Mouse (Mus musculus) ES-E14 (cell line): ENCODE measurements around the gene Nr2f1.

Experiments used
- ZC3H11A ChIP-seq: IDR thresholded peaks from 2 replicates; pipeline ENCODE4 v1.6.1; 2012; ENCODE audit warnings: low read depth, mild to moderate bottlenecking, inconsistent platforms, low read length, borderline replicate concordance
- ZNF384 ChIP-seq: IDR thresholded peaks from 2 replicates; pipeline ENCODE4 v1.6.1; 2012; ENCODE audit warnings: low read depth, low read length, inconsistent platforms

DNA sequence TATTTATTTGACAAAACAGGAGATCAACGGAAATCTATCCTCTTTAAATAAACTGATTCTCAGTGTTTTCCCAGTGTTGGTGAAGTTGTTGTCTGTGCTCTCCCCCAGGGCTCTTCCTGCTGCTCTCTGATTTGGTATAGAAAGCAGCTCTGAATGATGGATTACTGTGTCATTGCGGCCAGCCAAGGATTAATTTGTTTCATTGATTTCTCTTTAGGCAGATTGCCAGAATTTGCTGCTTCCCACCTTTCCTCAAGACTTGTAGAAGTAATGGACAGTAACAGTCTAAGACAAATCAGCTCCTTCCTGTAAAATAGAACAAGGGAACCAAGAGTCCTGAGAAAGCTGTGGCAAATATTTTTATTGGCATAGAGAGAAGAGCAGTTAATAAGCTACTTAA is 15.7 kb upstream of the Nr2f1 start:
- TF ChIP-seq ZNF384 (no peak), ZC3H11A (no peak)
